Mouse (Mus musculus) intestine, postnatal 0 days (tissue): Measurements from ENCODE around the gene Hoxb1. TPM values are rescaled to one million over a fixed set of nuclear protein-coding genes. Genes with fewer than 3 reads are reported as not detected.
A peak's percentile ranks its signal among the peaks of the same experiment; 100 is the strongest.

ENCODE experiments used
- ATAC-seq: fragments of 200-750 bp; cut with Nextera tagmentation; 2 replicates; pipeline ENCODE4 v1.8.0; 2017; ENCODE audit warnings: mild to moderate bottlenecking, moderate TSS enrichment, moderate library complexity
- H3K27ac ChIP-seq: fragments of 300-500 bp; sonication (generic); 2 replicates; pipeline ENCODE4 v1.5.1; 2014; ENCODE audit warnings: mild to moderate bottlenecking, low read depth, low read length, moderate library complexity
- H3K27me3 ChIP-seq: fragments of 300-500 bp; sonication (generic); replicated peaks from 2 replicates; pipeline ENCODE4 v1.6.1; 2014; ENCODE audit warnings: low read length, mixed read lengths; ENCODE audit not compliant: control insufficient read depth, insufficient read depth
- H3K36me3 ChIP-seq: fragments of 300-500 bp; sonication (generic); 2 replicates; pipeline ENCODE4 v1.6.1; 2014; ENCODE audit warnings: mild to moderate bottlenecking, moderate library complexity; ENCODE audit not compliant: control insufficient read depth, insufficient read depth
- H3K4me1 ChIP-seq: fragments of 300-500 bp; sonication (generic); replicated peaks from 2 replicates; pipeline ENCODE4 v1.6.1; 2014; ENCODE audit warnings: antibody characterized with exemption, low read length, mixed read lengths; ENCODE audit not compliant: control insufficient read depth, insufficient read depth
- H3K4me2 ChIP-seq: fragments of 300-500 bp; sonication (generic); replicated peaks from 2 replicates; pipeline ENCODE4 v1.6.1; 2014; ENCODE audit warnings: low read depth, mild to moderate bottlenecking, moderate library complexity
- H3K4me3 ChIP-seq: fragments of 300-500 bp; sonication (generic); 2 replicates; pipeline ENCODE4 v1.5.1; 2014; ENCODE audit warnings: low read depth, low read length
- H3K9ac ChIP-seq: fragments of 300-500 bp; sonication (generic); 2 replicates; pipeline ENCODE4 v1.6.1; 2014; ENCODE audit warnings: mild to moderate bottlenecking, low read depth, low read length
- H3K9me3 ChIP-seq: fragments of 300-500 bp; sonication (generic); 2 replicates; pipeline ENCODE4 v1.6.1; 2016; ENCODE audit warnings: mixed run types; ENCODE audit not compliant: control insufficient read depth
- CTCF ChIP-seq: sonication (generic); IDR thresholded peaks from 2 replicates; pipeline ENCODE4 v1.5.1; 2016; ENCODE audit warnings: low read depth, mild to moderate bottlenecking, control low read depth, antibody characterized with exemption, moderate library complexity
- WGBS: fragments of 180-500 bp; shearing (Covaris S2); extraction: QIAGEN DNeasy Blood & Tissue Kit; methylation state at CpG from one replicate; pipeline ENCODE4 v1.1.7; 2014; 5-methylcytosine and 5-hydroxymethylcytosine counted together
- polyA plus RNA-seq: library from polyadenylated mRNA; unstranded; fragments of >200 nt; fragmentation: Nextera tagmentation; extraction: Ambion mirVana; gene quantifications from 2 replicates; pipeline ENCODE4 v1.2.1, GENCODE M21; 2015

Hoxb1 gene
- polyA plus RNA-seq, 1 experiment from 2014 or later: not detected

GRCm38 (mm10) chr11:96407191-96408072, 41.9 kb downstream of the Hoxb1 start:
- no peak overlapping the region; the same call in 1 of the 2 replicates for H3K27ac ChIP-seq
- no peaks in the 10 kb centered on the region for H3K9me3 ChIP-seq
- 9% methylated on average over 36 of the region's 36 CpGs for WGBS
- 0 out of 2 replicates have a peak, but pooled peaks have one; percentile 28 for ATAC-seq
- H3K27me3 ChIP-seq: peaks cover 11% of the 10 kb centered on the region; the same call in 1 of the 2 replicates
- H3K36me3 ChIP-seq: no peaks in the 10 kb centered on the region
- peak overlapping the region; percentile 50 for H3K4me2 ChIP-seq
- TF ChIP-seq CTCF: peak; percentile 91
- 0 out of 2 replicates have a peak overlapping the region, but pooled peaks have one; percentile 22 for H3K9ac ChIP-seq
- peak overlapping the region; percentile 26 for H3K4me3 ChIP-seq
- peaks cover 9% of the 10 kb centered on the region; the same call in 1 of the 2 replicates for H3K4me1 ChIP-seq

GRCm38 (mm10) chr11:96408234-96409010, 42.9 kb downstream of the Hoxb1 start:
- Histone ChIP-seq H3K9me3 (no peaks in the 10 kb centered on the region), H3K36me3 (no peaks in the 10 kb centered on the region), H3K27ac (no peak overlapping the region), H3K4me1 (peaks cover 9% of the 10 kb centered on the region; the same call in 1 of the 2 replicates), H3K4me3 (peak overlapping the region; percentile 26; the same call in 1 of the 2 replicates), H3K27me3 (peaks cover 15% of the 10 kb centered on the region; the same call in 1 of the 2 replicates), H3K9ac (no peak overlapping the region), H3K4me2 (peak overlapping the region; percentile 50; the same call in 1 of the 2 replicates)
- no peak for TF ChIP-seq CTCF
- 51% methylated on average over 14 of the region's 14 CpGs for WGBS
- no peak for ATAC-seq

GRCm38 (mm10) chr11:96411019-96411418, 45.5 kb downstream of the Hoxb1 start:
- 73% methylated on average over 5 of the region's 5 CpGs for WGBS
- ATAC-seq: no peak
- H3K4me2 ChIP-seq: no peak overlapping the region
- no peak overlapping the region for H3K9ac ChIP-seq
- H3K9me3 ChIP-seq: no peaks in the 10 kb centered on the region
- 0 out of 2 replicates have a peak, but pooled peaks cover 4% of the 10 kb centered on the region for H3K4me1 ChIP-seq
- H3K27ac ChIP-seq: no peak overlapping the region
- H3K36me3 ChIP-seq: no peaks in the 10 kb centered on the region
- TF ChIP-seq CTCF: no peak
- H3K27me3 ChIP-seq: peaks cover 17% of the 10 kb centered on the region; the same call in 1 of the 2 replicates
- H3K4me3 ChIP-seq: no peak overlapping the region

- H3K27me3 ChIP-seq: peaks cover 17% of the 10 kb centered on the region; the same call in 1 of the 2 replicates
- no peak overlapping the region for H3K9ac ChIP-seq
- 0 out of 2 replicates have a peak, but pooled peaks cover 4% of the 10 kb centered on the region for H3K4me1 ChIP-seq
- H3K36me3 ChIP-seq: no peaks in the 10 kb centered on the region
- peak; percentile 50 for TF ChIP-seq CTCF
- no peaks in the 10 kb centered on the region for H3K9me3 ChIP-seq
- H3K4me3 ChIP-seq: no peak overlapping the region
- H3K4me2 ChIP-seq: no peak overlapping the region
- H3K27ac ChIP-seq: no peak overlapping the region
- WGBS: 65% methylated on average over 4 of the region's 4 CpGs
- ATAC-seq: no peak
Observed at GRCm38 (mm10) chr11:96411934-96412333, 46.4 kb downstream of the Hoxb1 start.

GRCm38 (mm10) chr11:96412941-96413491, 47.5 kb downstream of the Hoxb1 start:
- Histone ChIP-seq H3K4me2 (no peak overlapping the region; the same call in 1 of the 2 replicates), H3K27ac (no peak overlapping the region), H3K36me3 (no peaks in the 10 kb centered on the region), H3K9me3 (no peaks in the 10 kb centered on the region), H3K27me3 (peaks cover 8% of the 10 kb centered on the region; the same call in 1 of the 2 replicates), H3K4me3 (no peak overlapping the region), H3K4me1 (no peaks in the 10 kb centered on the region), H3K9ac (no peak overlapping the region)
- TF ChIP-seq CTCF: no peak
- ATAC-seq: no peak
- 65% methylated on average over 9 of the region's 9 CpGs for WGBS
